Comparison of ENCODE assay signal across 9 mouse cellular contexts in the genomic region with DNA sequence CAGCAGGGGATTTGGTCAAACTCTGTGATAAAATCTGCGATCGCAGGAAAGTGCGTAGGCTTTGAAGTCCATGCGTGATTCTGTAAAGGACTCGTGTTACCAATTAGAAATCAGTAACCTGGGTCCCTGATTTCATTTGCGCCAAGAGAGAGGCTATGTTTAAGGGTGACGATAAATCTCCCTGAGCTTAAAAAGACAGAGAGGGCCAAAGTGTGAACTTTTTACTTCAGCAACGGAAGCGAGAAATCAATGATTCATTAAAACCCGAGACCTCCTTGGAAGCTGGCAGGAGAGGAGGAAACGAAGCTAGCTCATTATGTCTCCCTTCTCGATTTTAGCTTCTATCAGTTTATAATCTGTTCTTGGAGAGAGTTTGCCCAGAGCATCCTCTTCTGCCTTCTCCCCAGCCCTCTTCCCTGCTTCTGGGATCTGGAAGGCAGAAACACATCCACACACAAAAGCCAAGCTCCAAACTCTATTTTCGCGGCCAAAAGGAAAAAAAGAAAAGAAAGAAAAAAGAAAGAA. TPM values are rescaled to one million over a fixed set of nuclear protein-coding genes. Genes with fewer than 3 reads are reported as not detected.
A peak's percentile ranks its signal among the peaks of the same experiment; 100 is the strongest.
DNase-seq lines count a peak whose midpoint lies in the region; ATAC-seq and TF ChIP-seq lines count a peak whose summit lies in the region.
"Had no signal": no experiment of that assay in that cellular context is flagged by ENCODE, and none has a peak within 500 bp of the region (broad histone marks: within the 10 kb centered on the region; RNA-seq: fewer than 3 reads in every experiment).

No protein-coding gene starts in this region.

- no peak overlapping the region for H3K27ac ChIP-seq in heart, postnatal 0 days (ENCODE audit: low read depth)
- 0 out of 2 replicates have a peak overlapping the region, but pooled peaks have one; percentile 15 for H3K27ac ChIP-seq in forebrain, embryonic 10.5 days
- no peak overlapping the region for H3K27ac ChIP-seq in neural tube, embryonic 15.5 days (replicated peaks)

- H3K4me2 ChIP-seq in heart, postnatal 0 days (ENCODE audit: low read depth, low read length): peak overlapping the region; percentile 85
- peak overlapping the region; percentile 99 for H3K4me2 ChIP-seq in neural tube, embryonic 15.5 days

- no peak for TF ChIP-seq EP300 in heart, postnatal 0 days (IDR thresholded peaks at IDR 0.05; ENCODE audit: low read depth)

- no peaks in the 10 kb centered on the region for H3K36me3 ChIP-seq in heart, postnatal 0 days (replicated peaks; ENCODE audit: control insufficient read depth, insufficient read depth, low read length)
- H3K36me3 ChIP-seq in forebrain, embryonic 10.5 days (replicated peaks): no peaks in the 10 kb centered on the region
- no peaks in the 10 kb centered on the region for H3K36me3 ChIP-seq in neural tube, embryonic 15.5 days

- H3K4me1 ChIP-seq in heart, postnatal 0 days (ENCODE audit: control insufficient read depth, insufficient read depth): no peaks in the 10 kb centered on the region; the same call in 1 of the 2 replicates
- H3K4me1 ChIP-seq in forebrain, embryonic 10.5 days: peaks cover 40% of the 10 kb centered on the region
- H3K4me1 ChIP-seq in neural tube, embryonic 15.5 days: peaks cover 27% of the 10 kb centered on the region

- H3K9ac ChIP-seq in heart, postnatal 0 days (replicated peaks; ENCODE audit: low read depth, low read length): no peak overlapping the region
- peak overlapping the region; percentile 14; the same call in 1 of the 2 replicates for H3K9ac ChIP-seq in neural tube, embryonic 15.5 days (replicated peaks)

- DNase-seq in heart, postnatal 0 days (ENCODE audit: low spot score): no peak
- DNase-seq in heart, postnatal 4 days: no peak
- peak; percentile 21 for DNase-seq in forebrain, embryonic 10.5 days (ENCODE audit: extremely low spot score, low spot score)
- DNase-seq in kidney, postnatal 36 days: peak; percentile 1 to 5
- DNase-seq in frontal cortex, postnatal 36 days (ENCODE audit: low spot score in 2 of 2): no peak
- no peak for DNase-seq in cerebellum, postnatal 36 days
- no peak for DNase-seq in adrenal gland, adult 2 months

- WGBS in heart, postnatal 0 days: 3% methylated on average over 14 of the region's 14 CpGs
- 2% methylated on average over 13 of the region's 14 CpGs for WGBS in forebrain, embryonic 10.5 days
- under 1% methylated on average over 14 of the region's 14 CpGs for WGBS in neural tube, embryonic 15.5 days

- H3K4me3 ChIP-seq in heart, postnatal 0 days (ENCODE audit: low read depth, low read length): peak overlapping the region; percentile 48
- peak overlapping the region; percentile 63 for H3K4me3 ChIP-seq in forebrain, embryonic 10.5 days
- peak overlapping the region; percentile 55 for H3K4me3 ChIP-seq in neural tube, embryonic 15.5 days (replicated peaks)

- H3K27me3 ChIP-seq in heart, postnatal 0 days (ENCODE audit: control insufficient read depth, insufficient read depth, low read length): peaks cover 27% of the 10 kb centered on the region; the same call in 1 of the 2 replicates
- peaks cover 52% of the 10 kb centered on the region for H3K27me3 ChIP-seq in forebrain, embryonic 10.5 days (ENCODE audit: poor library complexity, severe bottlenecking)
- H3K27me3 ChIP-seq in neural tube, embryonic 15.5 days (replicated peaks): peaks cover 20% of the 10 kb centered on the region

- no peaks in the 10 kb centered on the region for H3K9me3 ChIP-seq in heart, postnatal 0 days (replicated peaks; ENCODE audit: control insufficient read depth, low read length)
- H3K9me3 ChIP-seq in forebrain, embryonic 10.5 days: no peaks in the 10 kb centered on the region
- no peaks in the 10 kb centered on the region for H3K9me3 ChIP-seq in neural tube, embryonic 15.5 days (replicated peaks)

- TF ChIP-seq CTCF in heart, postnatal 0 days (IDR thresholded peaks at IDR 0.05; ENCODE audit: low read depth): no peak

- no peak for ATAC-seq in heart, postnatal 0 days (ENCODE audit: insufficient read depth, low read depth)
- ATAC-seq in neural tube, embryonic 15.5 days (ENCODE audit: low FRiP score): no peak

RNA-seq across cellular contexts. Expression of a gene that starts 44.1 kb away (rescaled TPM):
- total RNA-seq in heart, postnatal 0 days (2014; rRNA removed; ENCODE audit: low replicate concordance): not detected in 2 replicates
- polyA plus RNA-seq in heart, postnatal 0 days (2015; fragmentation: Nextera tagmentation; extraction: Ambion mirVana): 0.05 and 0.11 TPM in 2 replicates
- total RNA-seq in heart, postnatal 4 days (2021): under 1 TPM; 0.36 TPM
- polyA plus RNA-seq in forebrain, embryonic 10.5 days (2016; fragmentation: Nextera tagmentation; extraction: Ambion mirVana): 1.0 TPM in 2 replicates
- polyA plus RNA-seq in neural tube, embryonic 15.5 days (2015; fragmentation: Nextera tagmentation; extraction: Ambion mirVana): 2.3 and 2.8 TPM in 2 replicates
- 1 to 10 TPM; 1.6 to 3.9 TPM for total RNA-seq in adrenal gland, adult 2 months (2021)
- 0.83 and 0.86 TPM in 2 replicates for polyA plus RNA-seq in adrenal gland, adult 2 months (2012; rRNA removed)
- total RNA-seq: common myeloid progenitor, adult 5-6 weeks had no signal

Comparison
In these comparisons a context has a peak if more than half of its experiments do, and no peak if none do; other contexts are left out.
1. DNase-seq: peak in forebrain, embryonic 10.5 days (single experiment) and kidney, postnatal 36 days (2 of 2); none in heart, postnatal 0 days (single experiment), heart, postnatal 4 days (single experiment), frontal cortex, postnatal 36 days (0 of 2), cerebellum, postnatal 36 days (0 of 2) and adrenal gland, adult 2 months (single experiment).
2. Peak in every context shown above with its lines, with median percentiles within 50 percentile points of each other: H3K4me3 ChIP-seq.